Mouse (Mus musculus) testis, adult 2 months (tissue): Measurements from ENCODE around the gene Pp2d1. TPM values are rescaled to one million over a fixed set of nuclear protein-coding genes. Genes with fewer than 3 reads are reported as not detected.

Experiments used
- H3K27ac ChIP-seq: fragments of 200-500 bp; 2 replicates; pipeline ENCODE4 v1.5.1; 2012; ENCODE audit warnings: low read depth, low read length; ENCODE audit not compliant: control insufficient read depth, insufficient read depth
- H3K27me3 ChIP-seq: fragments of 200-500 bp; 2 replicates; pipeline ENCODE4 v1.6.1; 2012; ENCODE audit warnings: mild to moderate bottlenecking, low read length, moderate library complexity; ENCODE audit not compliant: control insufficient read depth, insufficient read depth
- H3K36me3 ChIP-seq: fragments of 200-500 bp; 2 replicates; pipeline ENCODE4 v1.6.1; 2012; ENCODE audit warnings: mild to moderate bottlenecking, low read length; ENCODE audit not compliant: control insufficient read depth, insufficient read depth
- H3K4me1 ChIP-seq: fragments of 200-500 bp; 2 replicates; pipeline ENCODE4 v1.6.1; 2012; ENCODE audit warnings: low read length; ENCODE audit not compliant: control insufficient read depth, insufficient read depth
- H3K4me3 ChIP-seq: fragments of 200-500 bp; 2 replicates; pipeline ENCODE4 v1.5.1; 2012; ENCODE audit warnings: low read depth, mild to moderate bottlenecking, low read length, moderate library complexity, mixed read lengths; ENCODE audit not compliant: control insufficient read depth
- CTCF ChIP-seq: fragments of 200-500 bp; IDR thresholded peaks from 2 replicates; pipeline ENCODE4 v1.5.1; 2012; ENCODE audit warnings: low read depth, mild to moderate bottlenecking, inconsistent platforms, low read length, moderate library complexity; ENCODE audit not compliant: control insufficient read depth, insufficient read depth, insufficient replicate concordance
- POLR2A ChIP-seq: fragments of 200-500 bp; IDR thresholded peaks from 2 replicates; pipeline ENCODE4 v1.6.1; 2012; ENCODE audit warnings: low read depth, mild to moderate bottlenecking, inconsistent platforms, low read length, moderate library complexity; ENCODE audit not compliant: control insufficient read depth
- polyA plus RNA-seq: library from polyadenylated mRNA; depleted of rRNA; stranded (reverse); fragments of >200 nt; gene quantifications from 2 replicates; pipeline ENCODE4 v1.2.3, GENCODE M21; 2012

Pp2d1 gene
- polyA plus RNA-seq, 1 experiment = 22.1 TPM

DNA sequence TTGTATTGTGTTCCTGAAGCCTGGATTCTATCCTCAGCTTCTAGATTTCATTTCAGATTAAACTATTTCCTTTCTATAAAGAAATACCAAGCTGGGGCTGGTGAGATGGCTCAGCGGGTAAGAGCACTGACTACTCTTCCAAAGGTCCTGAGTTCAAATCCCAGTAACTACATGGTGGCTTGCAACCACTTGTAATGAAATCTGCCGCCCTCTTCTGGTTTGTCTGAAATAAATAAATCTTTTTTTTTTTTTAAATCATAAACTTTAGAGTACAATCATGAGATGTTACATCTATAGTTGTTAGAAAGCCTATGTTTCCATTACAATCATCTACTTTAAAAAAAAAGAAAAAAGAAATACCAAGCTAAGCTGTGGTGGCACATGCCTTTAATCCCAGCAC, 36.3 kb downstream of the Pp2d1 start:
- no peak for TF ChIP-seq POLR2A
- TF ChIP-seq CTCF = no peak
- H3K4me1 ChIP-seq = no peaks in the 10 kb centered on the region
- H3K27me3 ChIP-seq = no peaks in the 10 kb centered on the region
- no peak overlapping the region for H3K4me3 ChIP-seq
- H3K27ac ChIP-seq = no peak overlapping the region
- 0 out of 2 replicates have a peak, but pooled peaks cover 1% of the 10 kb centered on the region for H3K36me3 ChIP-seq

DNA sequence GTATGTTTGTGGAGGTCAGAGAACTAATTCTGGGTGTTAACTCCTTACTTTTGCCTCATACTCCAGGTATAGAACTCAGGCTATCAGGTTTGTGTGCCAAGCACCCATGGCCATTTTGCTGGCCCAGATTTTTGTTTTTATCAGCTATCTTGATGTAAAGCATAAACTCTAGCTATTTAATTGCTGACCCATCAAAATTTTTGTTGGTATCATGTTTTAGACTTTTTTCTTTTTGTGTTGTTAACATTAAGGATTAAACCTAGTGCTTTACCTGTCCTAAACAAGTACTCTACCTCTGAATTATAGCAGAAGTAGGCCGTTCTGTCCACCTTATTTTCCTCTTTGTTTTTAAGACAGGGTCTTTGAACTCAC, 50.3 kb downstream of the Pp2d1 start:
- Histone ChIP-seq H3K27me3 (no peaks in the 10 kb centered on the region), H3K27ac (no peak overlapping the region), H3K4me1 (no peaks in the 10 kb centered on the region), H3K36me3 (no peaks in the 10 kb centered on the region), H3K4me3 (no peak overlapping the region)
- TF ChIP-seq POLR2A (no peak), CTCF (no peak)

DNA sequence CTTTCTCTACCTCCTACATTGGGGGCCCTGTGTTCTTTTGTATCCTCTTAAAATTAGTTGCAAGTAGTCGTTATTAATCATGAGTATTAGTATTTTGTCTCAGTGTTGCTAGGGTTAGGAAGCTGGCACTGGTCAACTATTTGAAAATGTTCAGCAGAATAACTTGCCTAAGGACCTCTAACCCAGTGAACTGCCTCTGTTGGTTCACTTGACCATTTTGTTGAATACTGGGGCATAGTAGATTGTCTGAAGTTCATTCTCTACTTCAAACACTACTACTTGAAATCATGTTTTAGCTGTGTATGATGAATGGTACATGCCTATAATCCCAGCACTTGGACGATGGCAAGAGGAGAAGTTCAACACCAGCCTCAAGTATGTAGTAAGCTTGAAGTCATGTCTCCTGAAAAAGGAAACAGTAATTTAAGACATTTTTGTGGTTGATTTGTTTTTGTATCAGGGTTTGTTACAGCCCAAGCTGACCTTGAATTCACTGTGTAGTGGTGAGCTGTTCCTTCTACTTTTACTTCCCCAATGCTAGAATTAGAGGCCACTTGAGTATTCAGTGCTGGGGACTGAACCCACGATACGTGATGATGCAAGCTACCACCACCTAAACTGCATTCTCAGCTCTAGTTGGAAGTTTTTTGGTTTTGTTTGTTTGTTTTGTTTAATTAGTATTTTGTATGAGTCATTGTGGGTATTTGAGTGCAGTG, 50.8 kb downstream of the Pp2d1 start:
- Histone ChIP-seq H3K27ac (no peak overlapping the region), H3K27me3 (no peaks in the 10 kb centered on the region), H3K36me3 (no peaks in the 10 kb centered on the region), H3K4me3 (no peak overlapping the region), H3K4me1 (no peaks in the 10 kb centered on the region)
- TF ChIP-seq POLR2A = no peak
- TF ChIP-seq CTCF = no peak

DNA sequence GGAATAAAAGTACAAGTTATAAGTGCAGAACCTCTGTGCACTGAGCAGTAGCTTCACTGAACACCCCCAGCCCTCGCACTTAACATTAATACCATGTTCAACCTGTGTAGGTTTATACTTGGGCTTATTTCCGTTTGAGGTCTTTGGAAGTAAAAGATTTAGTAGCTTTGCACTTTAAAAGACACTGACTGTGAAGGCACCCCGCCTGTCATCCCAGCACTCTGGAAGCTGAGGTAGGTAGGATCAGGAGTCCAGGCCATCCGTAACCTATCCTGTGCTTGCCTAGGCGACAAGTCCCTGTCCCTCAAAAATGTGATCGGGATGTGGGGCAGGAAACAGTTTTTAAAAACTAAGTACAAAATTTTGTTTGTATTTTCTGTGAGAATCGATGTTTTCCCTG, 58.8 kb downstream of the Pp2d1 start:
- Histone ChIP-seq H3K27me3 (no peaks in the 10 kb centered on the region), H3K27ac (no peak overlapping the region)
- TF ChIP-seq POLR2A (no peak), CTCF (no peak)

DNA sequence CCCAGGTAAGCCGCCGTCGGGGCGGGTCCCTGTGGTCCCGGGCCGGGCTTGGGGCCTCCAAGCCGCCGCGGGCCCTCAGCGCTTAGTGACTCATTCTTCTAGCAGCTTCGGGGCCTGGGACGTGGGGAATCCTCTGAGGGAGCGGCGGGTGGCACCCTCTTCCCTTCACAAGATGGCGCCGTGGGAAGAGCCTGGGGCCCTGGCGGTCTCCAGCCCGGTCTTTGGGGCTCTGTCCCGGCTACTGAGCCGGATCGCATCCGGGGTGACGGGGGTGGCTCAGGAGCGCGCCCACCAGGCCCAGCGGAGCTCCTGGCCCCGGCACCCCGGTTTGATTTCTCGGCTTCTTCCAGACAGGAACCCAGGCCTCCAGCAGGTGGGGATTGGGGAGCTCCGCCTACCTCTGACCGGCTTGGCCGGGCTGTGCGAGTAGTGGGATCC, 59.6 kb downstream of the Pp2d1 start:
- peak overlapping the region; percentile 79 for H3K27ac ChIP-seq
- H3K36me3 ChIP-seq = no peaks in the 10 kb centered on the region
- peak overlapping the region; percentile 91 for H3K4me3 ChIP-seq
- H3K27me3 ChIP-seq = no peaks in the 10 kb centered on the region
- no peak for TF ChIP-seq CTCF
- no peak for TF ChIP-seq POLR2A
- H3K4me1 ChIP-seq = peaks cover 3% of the 10 kb centered on the region; the same call in 1 of the 2 replicates

More for the DNA sequence above, 58.8 kb downstream of the Pp2d1 start:
- H3K36me3 ChIP-seq = no peaks in the 10 kb centered on the region
- peaks cover 3% of the 10 kb centered on the region; the same call in 1 of the 2 replicates for H3K4me1 ChIP-seq
- H3K4me3 ChIP-seq = peak overlapping the region; percentile 61

DNA sequence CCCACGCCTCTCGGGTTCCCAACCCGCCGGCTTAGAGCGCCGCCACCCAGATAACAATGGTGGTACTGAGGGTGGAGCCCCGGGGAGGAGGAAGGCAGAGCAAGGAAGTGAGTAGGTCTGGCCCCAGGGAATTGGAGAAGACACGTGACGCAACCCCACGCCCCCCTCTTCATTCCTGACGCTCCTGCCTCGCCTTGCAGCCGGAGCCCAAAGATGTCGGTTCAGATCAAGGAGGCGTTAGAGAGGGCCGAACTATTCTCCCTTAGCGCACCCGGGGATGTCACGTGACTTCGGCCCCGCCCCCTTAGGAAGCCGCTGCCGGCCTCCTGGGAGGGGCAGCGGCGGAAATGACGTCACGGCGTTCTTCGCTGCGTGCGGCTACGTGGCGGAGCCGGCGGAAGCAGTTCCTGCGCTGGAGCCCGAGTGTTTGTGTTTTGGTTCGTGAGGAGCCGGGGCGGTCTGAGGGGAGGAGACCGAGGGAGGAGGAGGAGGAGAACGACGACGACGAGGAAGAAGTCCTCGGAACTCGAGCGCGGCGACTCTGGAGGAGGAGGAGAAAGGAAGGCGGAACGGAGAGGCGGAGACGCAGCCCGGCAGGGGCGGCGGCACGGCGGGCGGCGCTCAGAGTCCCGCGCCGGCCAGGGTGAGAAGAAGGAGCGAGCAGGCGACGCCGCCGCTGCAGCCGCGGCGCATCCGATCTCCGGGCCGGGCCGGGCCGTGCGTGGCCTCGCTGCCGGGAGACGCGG, 60.2 kb downstream of the Pp2d1 start, which contains the start of gene Rab5a:
Gene Rab5a, plus strand, starts transcription at position 377 of the 746 bp plus-strand sequence.
- peak within 1 kb of the TSS; percentile 100 for H3K27ac ChIP-seq
- no peaks in the 10 kb centered on the region for H3K36me3 ChIP-seq
- H3K4me1 ChIP-seq = peaks cover 3% of the 10 kb centered on the region; the same call in 1 of the 2 replicates
- TF ChIP-seq CTCF (no peak), POLR2A (peak; percentile 93)
- no peaks in the 10 kb centered on the region for H3K27me3 ChIP-seq
- peak within 1 kb of the TSS; percentile 91 for H3K4me3 ChIP-seq
